Mouse (Mus musculus) megakaryocyte, embryonic 14.5 days (primary cell): ENCODE measurements around the gene Reck. TPM values are rescaled to one million over a fixed set of nuclear protein-coding genes. Genes with fewer than 3 reads are reported as not detected.

Experiments
- H3K27me3 ChIP-seq: replicated peaks from 2 replicates; pipeline ENCODE3; 2012; ENCODE audit warnings: inconsistent platforms
- H3K36me3 ChIP-seq: replicated peaks from 2 replicates; pipeline ENCODE3; 2012; ENCODE audit warnings: low read length, inconsistent platforms, mixed read lengths
- H3K4me1 ChIP-seq: 2 replicates; pipeline ENCODE4 v1.6.1; 2012; ENCODE audit warnings: inconsistent platforms
- H3K4me3 ChIP-seq: replicated peaks from 2 replicates; pipeline ENCODE3; 2012; ENCODE audit warnings: moderate library complexity, mild to moderate bottlenecking, inconsistent platforms
- H3K9me3 ChIP-seq: 2 replicates; pipeline ENCODE4 v1.6.1; 2012; ENCODE audit warnings: inconsistent platforms
- FLI1 ChIP-seq: IDR thresholded peaks from 2 replicates; pipeline ENCODE4 v1.6.1; 2012; ENCODE audit warnings: low read length, inconsistent platforms, mixed read lengths
- GATA1 ChIP-seq: IDR thresholded peaks from 3 replicates; pipeline ENCODE4 v1.6.1; 2012; ENCODE audit warnings: mixed read lengths, low read length, inconsistent platforms, borderline replicate concordance
- polyA plus RNA-seq: library from polyadenylated mRNA; stranded (reverse); fragments of >175 nt; gene quantifications from 2 replicates; pipeline ENCODE4 v1.2.3, GENCODE M21; 2012; ENCODE audit warnings: low replicate concordance; ENCODE audit not compliant: insufficient read depth

Gene Reck
- polyA plus RNA-seq, 1 experiment, result not detected

DNA sequence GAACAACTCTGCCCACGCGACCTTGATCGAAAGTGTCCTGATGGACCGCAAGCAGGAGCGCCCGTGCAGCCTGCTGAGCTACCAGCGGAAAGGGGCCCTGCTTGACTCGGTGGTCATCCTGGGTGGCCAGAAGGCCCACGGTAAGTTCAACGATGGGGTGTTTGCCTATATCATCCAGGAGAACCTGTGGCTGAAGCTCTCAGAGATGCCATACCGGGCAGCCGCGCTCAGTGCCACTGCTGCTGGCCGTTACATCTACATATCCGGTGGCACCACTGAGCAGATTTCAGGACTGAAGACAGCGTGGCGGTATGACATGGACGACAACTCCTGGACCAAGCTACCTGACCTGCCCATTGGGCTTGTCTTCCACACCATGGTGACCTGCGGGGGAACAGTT, 109.0 kb downstream of the Reck start:
- H3K4me3 ChIP-seq, result no peak overlapping the region
- TF ChIP-seq FLI1 (no peak), GATA1 (no peak)
- peaks cover 14% of the 10 kb centered on the region for H3K36me3 ChIP-seq
- H3K4me1 ChIP-seq, result peaks cover 27% of the 10 kb centered on the region
- no peaks in the 10 kb centered on the region for H3K9me3 ChIP-seq
- peaks cover 31% of the 10 kb centered on the region for H3K27me3 ChIP-seq

GRCm38 (mm10) chr4:43988976-43989375, 113.6 kb downstream of the Reck start:
- Histone ChIP-seq H3K27me3 (peaks cover 27% of the 10 kb centered on the region), H3K9me3 (peaks cover 9% of the 10 kb centered on the region), H3K36me3 (no peaks in the 10 kb centered on the region), H3K4me3 (no peak overlapping the region), H3K4me1 (peaks cover 7% of the 10 kb centered on the region)
- TF ChIP-seq FLI1 (no peak), GATA1 (no peak)

GRCm38 (mm10) chr4:43993072-43993471, 117.7 kb downstream of the Reck start:
- peaks cover 7% of the 10 kb centered on the region for H3K4me1 ChIP-seq
- H3K36me3 ChIP-seq, result no peaks in the 10 kb centered on the region
- H3K27me3 ChIP-seq, result peaks cover 10% of the 10 kb centered on the region
- no peak for TF ChIP-seq GATA1
- no peak for TF ChIP-seq FLI1
- peaks cover 9% of the 10 kb centered on the region for H3K9me3 ChIP-seq
- H3K4me3 ChIP-seq, result no peak overlapping the region

GRCm38 (mm10) chr4:43994342-43994741, 119.0 kb downstream of the Reck start:
- H3K9me3 ChIP-seq, result peaks cover 13% of the 10 kb centered on the region
- H3K4me3 ChIP-seq, result no peak overlapping the region
- H3K4me1 ChIP-seq, result peaks cover 7% of the 10 kb centered on the region; the same call in 1 of the 2 replicates
- no peaks in the 10 kb centered on the region for H3K36me3 ChIP-seq
- peaks cover 10% of the 10 kb centered on the region for H3K27me3 ChIP-seq
- TF ChIP-seq FLI1 (no peak), GATA1 (no peak)

Other genes with a start within 250 kb of the Reck start
- gene Npr2, start 243.6 kb upstream of the Reck start, polyA plus RNA-seq, result not detected in 2 replicates
- not detected in 2 replicates for gene Spag8, start 221.9 kb upstream of the Reck start, polyA plus RNA-seq
- gene Hint2, start 219.1 kb upstream of the Reck start, polyA plus RNA-seq, result 8.0 and 30.1 TPM in 2 replicates
- 2.8 TPM in 1 of 2 replicates, not detected in the other for gene Tmem8b, start 206.6 kb upstream of the Reck start, polyA plus RNA-seq
- 0.29 TPM in 1 of 2 replicates, not detected in the other for gene Fam221b, start 206.4 kb upstream of the Reck start, polyA plus RNA-seq
- not detected in 2 replicates for gene Olfr70, start 174.7 kb upstream of the Reck start, polyA plus RNA-seq
- not detected in 2 replicates for gene Olfr71, start 165.3 kb upstream of the Reck start, polyA plus RNA-seq
- 0.12 TPM in 1 of 2 replicates, not detected in the other for gene Hrct1, start 148.3 kb upstream of the Reck start, polyA plus RNA-seq
- gene Spaar, start 145.5 kb upstream of the Reck start, polyA plus RNA-seq, result not detected in 2 replicates
- not detected in 2 replicates for gene Olfr159, start 104.5 kb upstream of the Reck start, polyA plus RNA-seq
- gene Olfr156, start 51.6 kb upstream of the Reck start, polyA plus RNA-seq, result not detected in 2 replicates
- gene Olfr157, start 35.3 kb upstream of the Reck start, polyA plus RNA-seq, result 0.13 and 0.40 TPM in 2 replicates
- 0.08 TPM in 1 of 2 replicates, not detected in the other for gene Olfr155, start 24.0 kb upstream of the Reck start, polyA plus RNA-seq
- 6.5 and 32.0 TPM in 2 replicates for gene Glipr2, start 81.9 kb downstream of the Reck start, polyA plus RNA-seq
- not detected in 2 replicates for gene Ccin, start 108.0 kb downstream of the Reck start, polyA plus RNA-seq
- 132 and 432 TPM in 2 replicates for gene Clta, start 128.9 kb downstream of the Reck start, polyA plus RNA-seq
- 31.0 and 61.1 TPM in 2 replicates for gene Gne, start 208.6 kb downstream of the Reck start, polyA plus RNA-seq